Mouse (Mus musculus) bone marrow, adult 2 months (tissue): ENCODE data around the gene Fbf1. TPM values are rescaled to one million over a fixed set of nuclear protein-coding genes. Genes with fewer than 3 reads are reported as not detected.

Experiments used
- H3K27ac ChIP-seq: fragments of 200-500 bp; 2 replicates; pipeline ENCODE4 v1.5.1; 2012; ENCODE audit warnings: low read depth, mild to moderate bottlenecking, control low read depth, inconsistent platforms, low read length; ENCODE audit not compliant: control insufficient read depth, poor library complexity, insufficient read depth
- H3K4me1 ChIP-seq: fragments of 200-500 bp; 2 replicates; pipeline ENCODE4 v1.6.1; 2011; ENCODE audit warnings: low read length; ENCODE audit not compliant: control insufficient read depth, insufficient read depth
- H3K4me3 ChIP-seq: fragments of 200-500 bp; replicated peaks from 2 replicates; pipeline ENCODE3; 2011; ENCODE audit warnings: mild to moderate bottlenecking, low read depth, low read length, control low read depth; ENCODE audit not compliant: control insufficient read depth
- CTCF ChIP-seq: fragments of 200-500 bp; IDR thresholded peaks from 2 replicates; pipeline ENCODE4 v1.5.1; 2011; ENCODE audit warnings: low read length, control low read depth; ENCODE audit not compliant: control insufficient read depth, insufficient read depth
- POLR2A ChIP-seq: fragments of 200-500 bp; IDR thresholded peaks from 2 replicates; pipeline ENCODE4 v1.6.1; 2011; ENCODE audit warnings: low read depth, mild to moderate bottlenecking, control low read depth, low read length, borderline replicate concordance; ENCODE audit not compliant: control insufficient read depth
- WGBS: fragments of 180-500 bp; shearing (Covaris S2); methylation state at CpG from one replicate; pipeline ENCODE4 v1.1.7; 2018; 5-methylcytosine and 5-hydroxymethylcytosine counted together
- polyA plus RNA-seq: library from polyadenylated mRNA; stranded (reverse); fragments of >200 nt; gene quantifications from 2 replicates; pipeline ENCODE4 v1.2.4, GENCODE M21; 2011; ENCODE audit warnings: low replicate concordance; ENCODE audit not compliant: missing spikeins, insufficient read depth, insufficient read length

Gene Fbf1
- polyA plus RNA-seq, 1 experiment: 16.1 TPM

- Histone ChIP-seq H3K4me1 (peaks cover 1% of the 10 kb centered on the region), H3K4me3 (no peak overlapping the region), H3K27ac (no peak overlapping the region)
- WGBS: 2% methylated on average over 5 of the region's 5 CpGs
- TF ChIP-seq POLR2A (no peak), CTCF (no peak)
These were observed 27.3 kb upstream of the Fbf1 start for GRCm38 (mm10) chr11:116195252-116195651.

- H3K27ac ChIP-seq: no peak overlapping the region
- H3K4me3 ChIP-seq: no peak overlapping the region
- WGBS: 14% methylated on average over 8 of the region's 8 CpGs
- TF ChIP-seq CTCF (no peak), POLR2A (no peak)
- H3K4me1 ChIP-seq: peaks cover 1% of the 10 kb centered on the region
These were observed 26.7 kb upstream of the Fbf1 start for GRCm38 (mm10) chr11:116194619-116195018.

- whole genome bisulfite sequencing: 85% methylated on average over 11 of the region's 11 CpGs
- no peak for TF ChIP-seq CTCF
- no peak for TF ChIP-seq POLR2A
- no peak overlapping the region for H3K4me3 ChIP-seq
- H3K4me1 ChIP-seq: no peaks in the 10 kb centered on the region
- no peak overlapping the region for H3K27ac ChIP-seq
These were observed 19.4 kb upstream of the Fbf1 start for GRCm38 (mm10) chr11:116187226-116187930.

GRCm38 (mm10) chr11:116186360-116186759 is 18.4 kb upstream of the Fbf1 start:
- H3K4me3 ChIP-seq: no peak overlapping the region
- TF ChIP-seq POLR2A: no peak
- no peak for TF ChIP-seq CTCF
- no peaks in the 10 kb centered on the region for H3K4me1 ChIP-seq
- 95% methylated on average over 11 of the region's 11 CpGs for WGBS
- H3K27ac ChIP-seq: no peak overlapping the region

- Histone ChIP-seq H3K27ac (no peak overlapping the region), H3K4me1 (no peaks in the 10 kb centered on the region), H3K4me3 (no peak overlapping the region)
- no peak for TF ChIP-seq POLR2A
- 87% methylated on average over 3 of the region's 3 CpGs for WGBS
These were observed 17.9 kb upstream of the Fbf1 start for GRCm38 (mm10) chr11:116185836-116186235.

GRCm38 (mm10) chr11:116178411-116179121 is 10.6 kb upstream of the Fbf1 start:
- no peak for TF ChIP-seq CTCF
- no peak for TF ChIP-seq POLR2A
- Histone ChIP-seq H3K4me1 (no peaks in the 10 kb centered on the region), H3K4me3 (no peak overlapping the region), H3K27ac (no peak overlapping the region)
- WGBS: 91% methylated on average over 20 of the region's 20 CpGs

GRCm38 (mm10) chr11:116176010-116176409 is 8.0 kb upstream of the Fbf1 start:
- H3K27ac ChIP-seq: no peak overlapping the region
- WGBS: 84% methylated on average over 7 of the region's 7 CpGs
- H3K4me3 ChIP-seq: no peak overlapping the region
- H3K4me1 ChIP-seq: no peaks in the 10 kb centered on the region
- TF ChIP-seq CTCF (no peak), POLR2A (no peak)

- Histone ChIP-seq H3K27ac (no peak overlapping the region), H3K4me3 (no peak overlapping the region), H3K4me1 (no peaks in the 10 kb centered on the region)
- TF ChIP-seq POLR2A: peak; percentile 9; the same call in 1 of the 2 replicates
- no peak for TF ChIP-seq CTCF
- 92% methylated on average over 22 of the region's 22 CpGs for WGBS
These were observed 6.9 kb upstream of the Fbf1 start for GRCm38 (mm10) chr11:116174775-116175448.
